Mouse (Mus musculus) hindbrain, postnatal 0 days (tissue): ENCODE data around the gene Agrp. TPM values are rescaled to one million over a fixed set of nuclear protein-coding genes. Genes with fewer than 3 reads are reported as not detected.

ENCODE experiments used
- ATAC-seq: fragments of 200-750 bp; cut with Nextera tagmentation; 2 replicates; pipeline ENCODE4 v1.8.0; 2017; ENCODE audit warnings: mild to moderate bottlenecking, moderate TSS enrichment, moderate library complexity
- DNase-seq: peaks from one replicate; pipeline ENCODE4 v3.0.0-alpha.2; 2015; ENCODE audit warnings: low spot score
- H3K27ac ChIP-seq: fragments of 300-500 bp; sonication (generic); 2 replicates; pipeline ENCODE4 v1.5.1; 2014; ENCODE audit warnings: mild to moderate bottlenecking
- H3K27me3 ChIP-seq: fragments of 300-500 bp; sonication (generic); 2 replicates; pipeline ENCODE4 v1.6.1; 2014; ENCODE audit warnings: low read length, mixed read lengths; ENCODE audit not compliant: insufficient read depth
- H3K36me3 ChIP-seq: fragments of 300-500 bp; sonication (generic); 2 replicates; pipeline ENCODE4 v1.6.1; 2014; ENCODE audit warnings: low read length, mixed read lengths; ENCODE audit not compliant: insufficient read depth
- H3K4me1 ChIP-seq: fragments of 300-500 bp; sonication (generic); 2 replicates; pipeline ENCODE4 v1.6.1; 2014; ENCODE audit warnings: antibody characterized with exemption, low read length, mixed read lengths; ENCODE audit not compliant: insufficient read depth
- H3K4me2 ChIP-seq: fragments of 300-500 bp; sonication (generic); 2 replicates; pipeline ENCODE4 v1.6.1; 2014; ENCODE audit warnings: low read depth, mild to moderate bottlenecking, low read length, moderate library complexity, mixed read lengths
- H3K4me3 ChIP-seq: fragments of 300-500 bp; sonication (generic); 2 replicates; pipeline ENCODE4 v1.5.1; 2014; ENCODE audit warnings: low read length
- H3K9ac ChIP-seq: fragments of 300-500 bp; sonication (generic); replicated peaks from 2 replicates; pipeline ENCODE4 v1.6.1; 2014; ENCODE audit warnings: mild to moderate bottlenecking, low read length, moderate library complexity, mixed read lengths
- H3K9me3 ChIP-seq: fragments of 300-500 bp; sonication (generic); 2 replicates; pipeline ENCODE4 v1.6.1; 2016; ENCODE audit warnings: low read length, mixed read lengths
- CTCF ChIP-seq: IDR thresholded peaks from 2 replicates; pipeline ENCODE4 v1.5.1; 2016; ENCODE audit warnings: antibody characterized with exemption, control low read depth, low read depth
- WGBS: fragments of 180-500 bp; shearing (Covaris S2); extraction: QIAGEN DNeasy Blood & Tissue Kit; methylation state at CpG from one replicate; pipeline ENCODE4 v1.1.7; 2014; 5-methylcytosine and 5-hydroxymethylcytosine counted together
- microRNA counts: library from miRNA; unstranded; fragments of <30 nt; microRNA quantifications from one replicate; lab custom pipeline; 2015
- microRNA-seq, 2 experiments: library from miRNA; unstranded; fragments of <30 nt; microRNA quantifications; one replicate each; pipeline ENCODE4; 2016
- polyA plus RNA-seq: library from polyadenylated mRNA; unstranded; fragments of >200 nt; fragmentation: Nextera tagmentation; extraction: Ambion mirVana; gene quantifications from 2 replicates; pipeline ENCODE4 v1.2.1, GENCODE M21; 2015
- total RNA-seq: library from RNA; depleted of rRNA; stranded (reverse); fragments of >200 nt; gene quantifications from 2 replicates; pipeline ENCODE4 v1.2.3, GENCODE M21; 2014; rRNA removed

Agrp gene
- total and polyA plus RNA-seq, 2 experiments from 2014 or later, result 1.3 to 2.1 TPM

DNA sequence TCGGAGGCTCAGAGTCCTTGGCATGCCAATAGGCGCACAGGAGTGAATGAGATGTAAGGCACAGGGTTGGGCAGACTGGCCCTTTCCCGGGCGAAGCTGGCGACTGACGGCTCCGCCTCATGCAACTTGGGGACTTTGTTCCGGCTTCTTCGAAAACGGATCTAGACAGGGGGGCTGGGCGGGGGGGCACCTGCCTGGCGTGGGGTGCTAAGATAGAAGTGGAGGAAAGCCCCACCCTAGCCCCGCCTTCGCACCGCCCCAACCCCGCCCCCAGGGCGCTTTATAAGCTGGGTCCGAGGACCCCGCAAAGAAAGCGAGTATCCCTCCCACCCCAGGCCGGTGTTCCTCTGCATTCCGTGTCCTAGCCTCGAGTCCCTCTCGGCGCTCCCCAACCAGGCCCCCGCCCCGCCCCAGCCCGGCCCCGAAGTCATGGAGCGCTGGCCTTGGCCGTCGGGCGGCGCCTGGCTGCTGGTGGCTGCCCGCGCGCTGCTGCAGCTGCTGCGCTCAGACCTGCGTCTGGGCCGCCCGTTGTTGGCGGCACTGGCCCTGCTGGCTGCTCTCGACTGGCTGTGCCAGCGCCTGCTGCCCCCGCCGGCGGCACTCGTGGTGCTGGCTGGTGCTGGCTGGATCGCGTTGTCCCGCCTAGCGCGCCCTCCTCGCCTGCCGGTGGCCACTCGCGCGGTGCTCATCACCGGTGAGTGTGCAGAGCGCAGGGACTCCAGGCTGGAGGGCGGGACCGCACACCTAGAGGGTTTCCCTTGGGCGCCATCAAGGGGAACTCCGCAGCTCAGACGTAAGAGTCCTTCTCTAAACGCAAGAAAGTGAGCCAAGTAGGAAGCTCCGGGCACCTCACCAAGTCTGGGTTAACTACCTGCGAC, 118.5 kb downstream of the Agrp start, which contains the start of gene Hsd11b2:
Gene Hsd11b2, plus strand, starts transcription at position 320 of the 878 bp plus-strand sequence.
- Histone ChIP-seq H3K36me3 (peaks cover 9% of the 10 kb centered on the region; the same call in 1 of the 2 replicates), H3K27me3 (no peaks in the 10 kb centered on the region), H3K27ac (peak within 1 kb of the TSS; percentile 51; the same call in 1 of the 2 replicates), H3K4me1 (no peaks in the 10 kb centered on the region; the same call in 1 of the 2 replicates), H3K4me2 (peak within 1 kb of the TSS; percentile 91), H3K9me3 (no peaks in the 10 kb centered on the region), H3K4me3 (peak within 1 kb of the TSS; percentile 49), H3K9ac (peak within 1 kb of the TSS; percentile 61)
- no peak for TF ChIP-seq CTCF
- DNase-seq (peak; percentile 74), ATAC-seq (peak; percentile 61)
- under 1% methylated on average over 59 of the region's 68 CpGs for WGBS

DNA sequence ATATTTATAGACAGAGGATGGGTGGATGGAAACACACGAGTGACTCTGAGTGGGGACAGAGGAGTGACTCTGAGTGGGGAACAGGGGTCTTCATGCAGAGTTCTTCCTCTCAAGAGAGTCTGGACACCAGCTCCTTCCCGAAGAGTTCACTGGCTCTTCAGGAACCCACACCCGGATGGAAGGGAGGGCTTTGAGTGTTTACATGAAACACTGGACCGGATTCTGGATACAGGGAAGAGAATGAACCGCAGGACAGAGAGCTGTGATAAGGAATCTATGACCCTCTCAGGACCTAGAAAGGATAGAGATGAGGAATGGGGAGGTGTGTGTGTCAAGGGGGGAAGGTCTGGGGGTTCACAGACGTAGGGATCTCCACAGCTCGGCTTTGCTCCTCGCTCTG, 119.8 kb downstream of the Agrp start:
- H3K4me3 ChIP-seq, result no peak overlapping the region
- no peaks in the 10 kb centered on the region for H3K27me3 ChIP-seq
- no peak for ATAC-seq
- no peak overlapping the region for H3K9ac ChIP-seq
- 44% methylated on average over 8 of the region's 8 CpGs for WGBS
- no peak overlapping the region for H3K4me2 ChIP-seq
- no peaks in the 10 kb centered on the region for H3K9me3 ChIP-seq
- no peaks in the 10 kb centered on the region; the same call in 1 of the 2 replicates for H3K4me1 ChIP-seq
- no peak for TF ChIP-seq CTCF
- DNase-seq, result no peak
- H3K36me3 ChIP-seq, result peaks cover 3% of the 10 kb centered on the region; the same call in 1 of the 2 replicates
- no peak overlapping the region for H3K27ac ChIP-seq

MicroRNAs within 50 kb of the gene (microRNA counts, 519-probe panel; counts per million panel counts)
- microRNA mmu-miR-1966 (lab: Ali Mortazavi, UCI), result not detected

Small RNAs within 50 kb of the gene (microRNA-seq; reads per million reads assigned to microRNA genes)
- gene Mir1966, result 0 to 0.72 reads per million in 2 experiments

Other genes with a start within 250 kb of the Agrp start
- gene Kctd19, start 223.9 kb downstream of the Agrp start, total RNA-seq, result 0.11 and 0.16 TPM in 2 replicates
- 0.09 and 0.15 TPM in 2 replicates for gene Kctd19, start 223.9 kb downstream of the Agrp start, polyA plus RNA-seq
- 0.68 and 1.7 TPM in 2 replicates for gene Lrrc36, start 223.8 kb downstream of the Agrp start, total RNA-seq
- gene Lrrc36, start 223.8 kb downstream of the Agrp start, polyA plus RNA-seq, result 0.50 and 0.66 TPM in 2 replicates
- 106 and 108 TPM in 2 replicates for gene Tppp3, start 165.9 kb downstream of the Agrp start, total RNA-seq
- 197 and 201 TPM in 2 replicates for gene Tppp3, start 165.9 kb downstream of the Agrp start, polyA plus RNA-seq
- 49.3 and 54.2 TPM in 2 replicates for gene Zdhhc1, start 140.5 kb downstream of the Agrp start, total RNA-seq
- 31.3 and 34.7 TPM in 2 replicates for gene Zdhhc1, start 140.5 kb downstream of the Agrp start, polyA plus RNA-seq
- gene Hsd11b2, start 118.6 kb downstream of the Agrp start, total RNA-seq, result 6.1 and 9.9 TPM in 2 replicates
- 6.3 and 7.4 TPM in 2 replicates for gene Hsd11b2, start 118.6 kb downstream of the Agrp start, polyA plus RNA-seq
- 231 and 249 TPM in 2 replicates for gene Atp6v0d1, start 71.3 kb downstream of the Agrp start, total RNA-seq
- gene Atp6v0d1, start 71.3 kb downstream of the Agrp start, polyA plus RNA-seq, result 271 and 289 TPM in 2 replicates
- 14.4 and 15.1 TPM in 2 replicates for gene Ripor1, start 32.1 kb downstream of the Agrp start, total RNA-seq
- gene Ripor1, start 32.1 kb downstream of the Agrp start, polyA plus RNA-seq, result 23.5 and 28.7 TPM in 2 replicates
- gene Ctcf, start 825 bp downstream of the Agrp start, total RNA-seq, result 27.4 and 35.9 TPM in 2 replicates
- gene Ctcf, start 825 bp downstream of the Agrp start, polyA plus RNA-seq, result 87.4 and 88.1 TPM in 2 replicates
- gene Carmil2, start 48.9 kb upstream of the Agrp start, total RNA-seq, result 1.8 and 6.0 TPM in 2 replicates
- 29.1 and 30.5 TPM in 2 replicates for gene Carmil2, start 48.9 kb upstream of the Agrp start, polyA plus RNA-seq
- gene Acd, start 63.7 kb upstream of the Agrp start, total RNA-seq, result 25.8 and 39.3 TPM in 2 replicates
- gene Acd, start 63.7 kb upstream of the Agrp start, polyA plus RNA-seq, result 82.1 and 88.2 TPM in 2 replicates
- 67.6 and 84.6 TPM in 2 replicates for gene Pard6a, start 63.8 kb upstream of the Agrp start, total RNA-seq
- 74.4 and 75.5 TPM in 2 replicates for gene Pard6a, start 63.8 kb upstream of the Agrp start, polyA plus RNA-seq
- gene 4933405L10Rik, start 70.3 kb upstream of the Agrp start, total RNA-seq, result not detected in 2 replicates
- gene 4933405L10Rik, start 70.3 kb upstream of the Agrp start, polyA plus RNA-seq, result 0.38 and 0.42 TPM in 2 replicates
- 11.7 and 12.1 TPM in 2 replicates for gene Enkd1, start 70.8 kb upstream of the Agrp start, total RNA-seq
- gene Enkd1, start 70.8 kb upstream of the Agrp start, polyA plus RNA-seq, result 17.3 and 18.5 TPM in 2 replicates
- gene Gfod2, start 121.3 kb upstream of the Agrp start, total RNA-seq, result 53.1 and 56.3 TPM in 2 replicates
- 53.7 and 53.8 TPM in 2 replicates for gene Gfod2, start 121.3 kb upstream of the Agrp start, polyA plus RNA-seq
- 10.5 and 15.7 TPM in 2 replicates for gene Ranbp10, start 190.0 kb upstream of the Agrp start, total RNA-seq
- gene Ranbp10, start 190.0 kb upstream of the Agrp start, polyA plus RNA-seq, result 6.3 and 7.2 TPM in 2 replicates
- 0.36 and 0.37 TPM in 2 replicates for gene Tsnaxip1, start 190.3 kb upstream of the Agrp start, total RNA-seq
- gene Tsnaxip1, start 190.3 kb upstream of the Agrp start, polyA plus RNA-seq, result 0.64 and 0.71 TPM in 2 replicates
- gene Cenpt, start 215.9 kb upstream of the Agrp start, total RNA-seq, result 40.9 and 45.3 TPM in 2 replicates
- 39.9 and 42.8 TPM in 2 replicates for gene Cenpt, start 215.9 kb upstream of the Agrp start, polyA plus RNA-seq
- gene Thap11, start 217.7 kb upstream of the Agrp start, total RNA-seq, result 86.9 and 112 TPM in 2 replicates
- gene Thap11, start 217.7 kb upstream of the Agrp start, polyA plus RNA-seq, result 44.9 and 45.6 TPM in 2 replicates
- 20.1 and 49.6 TPM in 2 replicates for gene Nutf2, start 223.2 kb upstream of the Agrp start, total RNA-seq
- 119 and 158 TPM in 2 replicates for gene Nutf2, start 223.2 kb upstream of the Agrp start, polyA plus RNA-seq
- gene Edc4, start 243.5 kb upstream of the Agrp start, total RNA-seq, result 113 and 118 TPM in 2 replicates
- gene Edc4, start 243.5 kb upstream of the Agrp start, polyA plus RNA-seq, result 41.7 and 42.0 TPM in 2 replicates